Mouse (Mus musculus) MEL (cell line): ENCODE data around the gene Utrn.

ENCODE experiments used
- CHD2 ChIP-seq: IDR thresholded peaks from 2 replicates; pipeline ENCODE4 v1.6.1; 2011; ENCODE audit warnings: low read length, improper control_type of control experiment
- CTCF ChIP-seq, 3 experiments: IDR thresholded peaks in 2 of 3; conservative IDR thresholded peaks in 1 of 3; 2 replicates each; pipeline ENCODE4 v1.5.1; 2011 to 2012; ENCODE audit warnings: low read length in 3 of 3, low read depth in 2 of 3, mild to moderate bottlenecking in 2 of 3, improper control_type of control experiment in 1 of 3, inconsistent platforms in 1 of 3, mixed read lengths in 1 of 3, moderate library complexity in 1 of 3; ENCODE audit not compliant: control insufficient read depth in 1 of 3, insufficient read depth in 1 of 3, poor library complexity in 1 of 3, severe bottlenecking in 1 of 3
- HCFC1 ChIP-seq: IDR thresholded peaks from 2 replicates; pipeline ENCODE4 v1.6.1; 2012; ENCODE audit warnings: low read depth, mild to moderate bottlenecking, inconsistent platforms, low read length, improper control_type of control experiment, moderate library complexity
- MAFK ChIP-seq: IDR thresholded peaks from 2 replicates; pipeline ENCODE4 v1.6.1; 2011; ENCODE audit warnings: low read depth, mild to moderate bottlenecking, low read length, improper control_type of control experiment, borderline replicate concordance
- MYB ChIP-seq: IDR thresholded peaks from 2 replicates; pipeline ENCODE4 v1.6.1; 2011; ENCODE audit warnings: mild to moderate bottlenecking, low read depth, low read length, improper control_type of control experiment
- POLR2A ChIP-seq, 2 experiments: IDR thresholded peaks; 2 replicates each; pipeline ENCODE4 v1.6.1; 2011 to 2012; ENCODE audit warnings: low read length in 2 of 2, mild to moderate bottlenecking in 2 of 2, control low read depth in 1 of 2, improper control_type of control experiment in 1 of 2, low read depth in 1 of 2, moderate library complexity in 1 of 2; ENCODE audit not compliant: control insufficient read depth in 1 of 2, insufficient read depth in 1 of 2, poor library complexity in 1 of 2
- RAD21 ChIP-seq: IDR thresholded peaks from 2 replicates; pipeline ENCODE4 v1.6.1; 2011; ENCODE audit warnings: mild to moderate bottlenecking, low read depth, low read length, improper control_type of control experiment
- RCOR1 ChIP-seq: IDR thresholded peaks from 2 replicates; pipeline ENCODE4 v1.6.1; 2012; ENCODE audit warnings: low read depth, mild to moderate bottlenecking, inconsistent platforms, low read length, improper control_type of control experiment
- TCF12 ChIP-seq: IDR thresholded peaks from 2 replicates; pipeline ENCODE4 v1.6.1; 2014; ENCODE audit warnings: low read depth, mild to moderate bottlenecking, inconsistent platforms, low read length, improper control_type of control experiment, moderate library complexity

DNA sequence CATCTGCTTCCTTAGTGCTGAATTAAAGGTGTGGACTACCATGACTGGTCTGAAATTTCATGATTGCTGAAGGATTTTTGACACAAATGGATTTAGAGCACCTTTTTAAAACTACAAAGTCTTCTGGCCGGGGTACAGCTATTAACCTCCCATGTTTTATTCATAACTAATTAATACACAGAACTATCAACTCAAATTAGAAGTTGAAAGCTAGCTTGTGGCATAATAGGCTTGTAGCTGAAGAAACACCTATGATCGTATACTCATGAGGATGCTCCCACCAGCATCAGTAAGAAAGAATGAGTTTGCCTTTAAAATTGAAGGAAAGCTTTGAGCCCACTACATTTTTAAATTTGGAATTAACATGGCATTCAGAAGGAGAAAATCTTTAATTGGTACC is 282.3 kb downstream of the Utrn start:
- TF ChIP-seq POLR2A (IDR thresholded peaks at IDR 0.05; ENCODE audit: control insufficient read depth in 1 of 2, insufficient read depth in 1 of 2, low read depth in 1 of 2, low read length in 2 of 2, poor library complexity in 1 of 2) (no peak), HCFC1 (no peak), CTCF (IDR thresholded peaks at IDR 0.05 in 2 of 3, conservative IDR thresholded peaks at IDR 0.05 in 1 of 3; ENCODE audit: control insufficient read depth in 1 of 3, insufficient read depth in 1 of 3, low read depth in 2 of 3, low read length in 3 of 3, poor library complexity in 1 of 3, severe bottlenecking in 1 of 3) (no peak), MAFK (no peak), RAD21 (no peak), MYB (no peak), TCF12 (no peak), CHD2 (no peak), RCOR1 (no peak)
